Mouse (Mus musculus) heart, adult 2 months (tissue): ENCODE measurements around the gene Rgs9. TPM values are rescaled to one million over a fixed set of nuclear protein-coding genes. Genes with fewer than 3 reads are reported as not detected.
A peak's percentile ranks its signal among the peaks of the same experiment; 100 is the strongest.
"Not testable (repeated sequence)": the region's sequence is repeated elsewhere in the genome, so short reads cannot be mapped to it uniquely, and the experiment has no call there.

Experiments
- DNase-seq, 2 experiments: peaks; one replicate each; pipeline ENCODE4 v3.0.0; 2021
- H3K27ac ChIP-seq: fragments of 200-600 bp; 2 replicates; pipeline ENCODE4 v1.8.1; 2022
- H3K27me3 ChIP-seq: fragments of 200-500 bp; 2 replicates; pipeline ENCODE4 v1.6.1; 2012; ENCODE audit warnings: mild to moderate bottlenecking, low read length, inconsistent platforms, mixed read lengths; ENCODE audit not compliant: control insufficient read depth, insufficient read depth
- H3K36me3 ChIP-seq: fragments of 200-500 bp; 2 replicates; pipeline ENCODE4 v1.6.1; 2012; ENCODE audit warnings: low read length, inconsistent platforms; ENCODE audit not compliant: control insufficient read depth, insufficient read depth
- H3K4me1 ChIP-seq: fragments of 200-500 bp; 2 replicates; pipeline ENCODE4 v1.6.1; 2011; ENCODE audit warnings: low read length; ENCODE audit not compliant: control insufficient read depth, insufficient read depth
- H3K4me3 ChIP-seq: fragments of 200-600 bp; 2 replicates; pipeline ENCODE4 v1.8.1; 2022
- H3K79me2 ChIP-seq: fragments of 200-500 bp; replicated peaks from 2 replicates; pipeline ENCODE4 v1.6.1; 2012; ENCODE audit warnings: mild to moderate bottlenecking, inconsistent platforms, low read length, moderate library complexity, mixed read lengths; ENCODE audit not compliant: control insufficient read depth, insufficient read depth
- H3K9ac ChIP-seq: fragments of 200-500 bp; 2 replicates; pipeline ENCODE4 v1.6.1; 2012; ENCODE audit warnings: low read depth, mild to moderate bottlenecking, control low read depth, inconsistent platforms, low read length, mixed read lengths
- CTCF ChIP-seq: fragments of 200-600 bp; IDR thresholded peaks from 2 replicates; pipeline ENCODE4 v1.8.1; 2022; ENCODE audit warnings: antibody characterized with exemption, mild to moderate bottlenecking, moderate library complexity
- EP300 ChIP-seq: fragments of 200-500 bp; IDR thresholded peaks from 2 replicates; pipeline ENCODE4 v1.6.1; 2011; ENCODE audit warnings: low read depth, low read length, control low read depth; ENCODE audit not compliant: insufficient read depth
- POLR2A ChIP-seq: fragments of 200-500 bp; IDR thresholded peaks from 2 replicates; pipeline ENCODE4 v1.6.1; 2011; ENCODE audit warnings: mild to moderate bottlenecking, low read depth, low read length, control low read depth; ENCODE audit not compliant: insufficient read depth
- WGBS: fragments of 180-500 bp; shearing (Covaris S2); methylation state at CpG from one replicate; pipeline ENCODE4 v1.1.7; 2018; 5-methylcytosine and 5-hydroxymethylcytosine counted together
- intact Hi-C: fragments of 180-260 bp; cut with DNase I; formaldehyde crosslinking; loops from one replicate; pipeline ENCODE4 v1.15.1; 2025
- long read RNA-seq: library from polyadenylated mRNA; stranded (forward); transcript quantifications from one replicate; pipeline ENCODE4 v2.0.0, GENCODE M21; 2021
- polyA plus RNA-seq: library from polyadenylated mRNA; depleted of rRNA; stranded (reverse); fragments of >200 nt; gene quantifications from 2 replicates; pipeline ENCODE4 v1.2.3, GENCODE M21; 2012; rRNA removed
- total RNA-seq, 2 experiments: library from RNA; stranded (reverse); gene quantifications; 2 replicates each; pipeline ENCODE4 v1.2.3; 2021

Rgs9 gene
- total RNA-seq (under 1 TPM in 1 of 2 experiments, not detected in 1; 0.09 TPM), polyA plus RNA-seq (0.21 and 0.32 TPM in 2 replicates)
- long read RNA-seq, result 0 reads

DNA sequence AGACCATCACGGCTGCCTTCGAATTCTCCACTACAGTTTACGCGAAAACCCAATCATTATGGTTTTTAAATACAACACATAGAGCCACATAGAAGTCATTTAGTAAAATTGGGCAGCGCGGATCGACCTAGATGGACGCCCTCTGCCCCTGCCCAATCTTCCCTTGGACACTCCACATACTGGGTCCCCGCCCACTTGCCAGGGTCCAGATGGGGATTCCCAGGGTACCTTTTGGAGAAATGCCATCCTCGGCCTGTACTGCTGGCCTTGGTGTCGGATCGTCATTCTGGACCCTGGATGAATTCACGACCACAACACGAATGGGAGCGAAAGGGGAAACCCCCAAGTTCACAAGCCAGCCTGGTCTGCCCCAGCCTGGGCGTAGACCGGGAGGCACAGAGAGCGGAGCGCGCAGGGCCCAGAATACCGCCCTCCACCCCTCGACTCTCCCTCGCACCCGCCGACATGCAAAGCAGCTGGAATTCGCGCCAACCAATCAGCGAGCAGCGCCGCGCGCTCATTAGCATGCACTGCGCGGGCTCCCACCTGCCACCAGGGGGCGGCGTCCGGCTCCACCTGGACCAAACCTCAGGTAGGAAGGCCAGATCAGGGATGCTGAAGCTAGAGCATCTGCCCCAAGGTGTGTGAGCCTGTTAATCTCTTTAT lies at the start of gene Rgs9:
TSS of gene Rgs9 (minus strand) at position 420 of the 666 bp plus-strand sequence.
- no peak within 1 kb of the TSS for H3K27ac ChIP-seq
- DNase-seq, result peak; percentile 88 to 90
- intact Hi-C loops, result no loop called here
- H3K4me1 ChIP-seq, result peaks cover 1% of the 10 kb centered on the region; the same call in 1 of the 2 replicates
- TF ChIP-seq CTCF, result peak; percentile 100
- TF ChIP-seq POLR2A, result no peak
- no peaks in the 10 kb centered on the region for H3K36me3 ChIP-seq
- H3K27me3 ChIP-seq, result no peaks in the 10 kb centered on the region
- WGBS, result 10% methylated on average over 37 of the region's 37 CpGs
- peak within 1 kb of the TSS; percentile 12; the same call in 1 of the 2 replicates for H3K9ac ChIP-seq
- peak within 1 kb of the TSS; percentile 48 for H3K4me3 ChIP-seq
- no peaks in the 10 kb centered on the region for H3K79me2 ChIP-seq

DNA sequence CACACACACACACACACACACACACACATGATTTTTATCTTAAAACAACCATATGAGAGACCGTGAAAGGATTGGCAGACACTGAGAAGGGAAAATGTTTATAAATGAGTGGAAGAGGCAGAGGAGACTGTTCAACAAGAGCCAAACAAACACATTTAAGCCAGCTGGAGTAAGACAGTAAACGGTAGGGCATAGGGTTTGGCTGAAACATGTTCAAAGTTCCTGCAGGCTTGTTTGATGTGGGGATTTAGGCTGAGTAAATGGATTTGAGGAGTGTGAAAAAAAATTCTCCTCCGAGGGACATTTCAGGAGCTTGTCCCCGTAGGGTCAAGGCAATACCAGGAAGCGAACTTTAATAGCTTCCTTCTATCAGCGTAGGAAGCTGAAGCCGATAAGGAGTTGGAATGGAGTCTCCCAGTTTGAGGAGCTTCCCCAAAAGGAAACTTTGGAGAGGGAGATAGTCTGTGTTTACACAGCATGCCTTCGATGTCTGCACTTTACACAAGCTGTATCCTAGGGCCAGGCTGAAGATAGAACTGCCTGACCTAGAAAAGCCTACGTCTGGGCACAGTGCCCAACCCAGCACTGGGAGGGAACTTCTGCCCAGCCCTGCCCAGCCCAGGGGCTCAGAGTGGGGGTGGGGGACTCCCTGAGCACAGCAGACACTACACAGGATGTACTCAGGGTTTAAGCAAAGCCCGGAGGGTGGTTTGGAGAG lies 49.5 kb upstream of the Rgs9 start:
- peaks cover 10% of the 10 kb centered on the region for H3K4me1 ChIP-seq
- WGBS, result 3% methylated on average over 10 of the region's 10 CpGs
- H3K9ac ChIP-seq, result 0 out of 2 replicates have a peak overlapping the region, but pooled peaks have one; percentile 22

DNA sequence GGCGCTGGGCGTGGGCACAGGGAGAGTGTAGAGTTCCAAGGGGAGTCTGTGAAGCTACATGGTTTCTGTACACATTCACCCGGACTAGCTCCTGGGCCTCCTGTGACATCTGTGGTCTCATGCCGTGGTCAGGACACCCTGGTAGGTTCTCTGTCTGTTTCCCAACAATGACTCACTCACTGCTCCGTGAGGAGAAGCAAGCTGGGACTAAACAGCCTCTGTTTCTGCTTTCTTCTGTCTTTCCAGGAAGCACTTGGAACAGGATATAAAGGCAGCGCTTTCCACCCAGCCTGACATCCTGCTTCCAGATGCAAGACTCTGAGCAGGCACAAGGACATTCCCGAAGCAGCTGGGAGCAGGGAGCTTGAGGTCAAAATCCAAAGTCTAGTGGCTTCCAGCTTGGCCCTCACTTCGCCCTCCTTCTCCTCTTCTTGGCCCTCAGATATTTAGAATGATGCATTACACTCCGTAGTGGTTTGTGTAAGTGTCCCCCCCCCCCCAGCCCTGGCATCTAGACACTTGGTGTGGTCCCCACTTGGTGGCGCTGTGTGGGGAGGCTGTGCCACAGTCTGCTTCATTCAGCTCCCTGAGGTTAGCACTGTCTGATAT lies 46.2 kb upstream of the Rgs9 start:
- H3K27ac ChIP-seq, result peak overlapping the region; percentile 47
- no peaks in the 10 kb centered on the region for H3K36me3 ChIP-seq
- TF ChIP-seq CTCF (peak; percentile 70), POLR2A (no peak), EP300 (no peak)
- H3K79me2 ChIP-seq, result no peaks in the 10 kb centered on the region
- peak overlapping the region; percentile 35; the same call in 1 of the 2 replicates for H3K9ac ChIP-seq
- WGBS, result 14% methylated on average over 10 of the region's 10 CpGs
- intact Hi-C loops, result no loop called here
- no peaks in the 10 kb centered on the region for H3K27me3 ChIP-seq
- H3K4me3 ChIP-seq, result no peak overlapping the region
- peak; percentile 61 to 68 for DNase-seq
- peaks cover 10% of the 10 kb centered on the region for H3K4me1 ChIP-seq

More for the DNA sequence above, 49.5 kb upstream of the Rgs9 start:
- peak; percentile 84 to 91 for DNase-seq
- no peaks in the 10 kb centered on the region for H3K27me3 ChIP-seq
- no peaks in the 10 kb centered on the region for H3K36me3 ChIP-seq
- no peaks in the 10 kb centered on the region for H3K79me2 ChIP-seq
- H3K4me3 ChIP-seq, result no peak overlapping the region
- TF ChIP-seq CTCF (no peak), EP300 (0 out of 2 replicates have a peak, but pooled peaks have one; percentile 46), POLR2A (no peak)
- peak overlapping the region; percentile 76 for H3K27ac ChIP-seq
- intact Hi-C loops, result loop anchor here (5.0 kb wide), 1 partner anchor 80 kb away; the partner anchor contains the start of gene Amz2

DNA sequence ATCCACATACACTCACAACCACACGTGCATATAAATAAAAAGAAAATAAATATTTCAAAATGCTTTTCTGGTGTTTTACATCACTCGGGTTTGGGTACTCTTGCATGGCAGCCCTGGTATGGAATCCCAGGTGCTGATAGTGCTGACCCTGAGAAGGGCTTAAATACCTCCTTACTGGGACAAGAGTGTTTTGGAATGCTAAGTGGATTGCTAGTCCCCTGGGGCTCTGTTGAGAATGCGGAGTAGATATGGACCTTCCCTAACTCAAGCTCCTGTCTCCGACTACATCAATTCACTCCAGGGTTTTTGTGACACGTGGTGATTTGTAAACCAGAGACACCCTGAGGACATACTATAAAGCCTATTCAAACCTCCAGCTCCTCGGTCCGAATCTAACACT lies 45.6 kb upstream of the Rgs9 start:
- no peak for TF ChIP-seq CTCF
- TF ChIP-seq EP300, result no peak
- TF ChIP-seq POLR2A, result no peak
- Histone ChIP-seq H3K4me3 (no peak overlapping the region), H3K27ac (peak overlapping the region; percentile 47), H3K79me2 (no peaks in the 10 kb centered on the region), H3K4me1 (peaks cover 10% of the 10 kb centered on the region), H3K36me3 (no peaks in the 10 kb centered on the region), H3K27me3 (no peaks in the 10 kb centered on the region), H3K9ac (0 out of 2 replicates have a peak overlapping the region, but pooled peaks have one; percentile 35)
- 45% methylated on average over 7 of the region's 7 CpGs for WGBS
- DNase-seq, result no peak
- intact Hi-C loops, result no loop called here

DNA sequence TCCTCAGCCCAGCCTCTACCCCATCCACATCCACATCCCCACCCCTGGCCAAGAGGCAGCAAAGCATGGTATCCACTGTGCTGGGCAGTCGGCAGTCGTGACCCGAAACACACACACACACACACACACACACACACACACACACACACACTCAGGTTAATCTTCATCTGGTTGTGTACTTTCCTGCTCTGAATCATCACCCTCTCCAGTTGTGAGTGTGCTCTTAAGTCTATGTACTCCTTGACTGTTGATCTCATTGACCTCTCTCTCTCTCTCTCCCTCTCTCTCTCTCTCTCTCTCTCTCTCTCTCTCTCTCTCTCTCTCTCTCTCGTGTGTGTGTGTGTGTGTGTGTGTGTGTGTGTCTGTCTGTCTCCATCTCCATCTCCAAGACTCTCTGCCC lies 44.7 kb upstream of the Rgs9 start:
- H3K27ac ChIP-seq, H3K79me2 ChIP-seq, H3K36me3 ChIP-seq, H3K9ac ChIP-seq, intact Hi-C loops, H3K27me3 ChIP-seq, DNase-seq, H3K4me3 ChIP-seq: not testable (repeated sequence)
- H3K4me1 ChIP-seq, result peaks cover 10% of the 10 kb centered on the region
- WGBS, result 98% methylated on average over 4 of the region's 4 CpGs

DNA sequence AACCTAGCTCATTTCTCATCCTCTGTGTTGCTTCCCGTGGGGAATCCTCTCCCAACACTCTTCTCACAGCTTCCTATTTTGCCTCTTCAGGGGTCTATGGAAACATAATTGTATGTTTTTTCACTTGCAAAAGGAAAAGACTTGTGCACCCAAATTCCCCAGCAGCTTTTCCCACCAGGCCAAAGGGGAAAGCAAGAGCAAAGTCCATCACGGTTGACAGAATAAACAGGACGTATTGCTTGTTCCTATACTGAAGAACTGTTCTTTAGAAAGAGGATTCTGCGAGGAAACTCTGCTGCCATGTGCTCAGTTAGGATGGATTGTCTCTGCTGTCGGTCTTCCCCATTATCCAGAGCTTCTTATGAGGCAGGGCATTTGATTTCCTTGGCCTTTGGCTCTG lies 42.6 kb upstream of the Rgs9 start:
- TF ChIP-seq CTCF, result no peak
- TF ChIP-seq EP300, result no peak
- H3K4me3 ChIP-seq, result no peak overlapping the region
- H3K27ac ChIP-seq, result no peak overlapping the region
- H3K4me1 ChIP-seq, result peaks cover 6% of the 10 kb centered on the region
- 66% methylated on average over 5 of the region's 5 CpGs for WGBS
- H3K79me2 ChIP-seq, result no peaks in the 10 kb centered on the region
- H3K9ac ChIP-seq, result no peak overlapping the region
- DNase-seq, result no peak
- intact Hi-C loops, result no loop called here
- no peaks in the 10 kb centered on the region for H3K27me3 ChIP-seq
- H3K36me3 ChIP-seq, result no peaks in the 10 kb centered on the region
